Mouse (Mus musculus): ENCODE results near the gene Grip1. TPM values are rescaled to one million over a fixed set of nuclear protein-coding genes. Genes with fewer than 3 reads are reported as not detected.

The Grip1 gene
- total and polyA plus RNA-seq, 2 experiments, result under 0.01 to 0.02 TPM

DNA sequence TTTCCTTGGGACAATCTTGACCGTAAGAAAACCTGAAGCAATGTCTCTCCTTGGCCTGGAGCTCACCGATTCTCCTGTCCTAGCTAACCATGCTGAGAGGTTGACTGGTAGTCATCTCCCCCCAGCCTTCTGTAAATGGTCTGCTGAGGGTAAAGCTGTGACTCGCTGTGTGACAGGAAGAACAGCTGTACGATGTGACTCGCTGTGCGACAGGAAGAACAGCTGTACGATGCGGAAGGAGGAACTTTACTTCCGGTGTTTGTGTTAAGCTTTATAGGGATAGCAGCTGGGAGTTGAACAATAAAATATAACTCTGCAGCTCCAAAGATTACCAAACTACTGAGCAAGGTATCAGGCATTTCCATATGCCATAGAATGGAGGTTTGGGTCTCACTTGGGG, 119.5 kb downstream of the Grip1 start:
- H3K79me2 ChIP-seq (ENCODE audit: control insufficient read depth, insufficient read depth, low read length), result no peaks in the 10 kb centered on the region
- H3K36me3 ChIP-seq (ENCODE audit: control insufficient read depth, insufficient read depth, low read length), result no peaks in the 10 kb centered on the region
- no peak overlapping the region for H3K27ac ChIP-seq (replicated peaks; ENCODE audit: insufficient read depth, low read depth, low read length)
- H3K4me3 ChIP-seq (ENCODE audit: insufficient read depth, low read depth, low read length), result no peak overlapping the region
- no peaks in the 10 kb centered on the region for H3K4me1 ChIP-seq (ENCODE audit: control insufficient read depth, insufficient read depth, low read length)
- TF ChIP-seq CTCF (IDR thresholded peaks at IDR 0.05; ENCODE audit: low read depth, low read length) (no peak), POLR2A (IDR thresholded peaks at IDR 0.05; ENCODE audit: extremely low read depth, insufficient read depth, low read length) (no peak)
- H3K27me3 ChIP-seq (ENCODE audit: control insufficient read depth, insufficient read depth, low read length), result no peaks in the 10 kb centered on the region
- no peak overlapping the region for H3K9ac ChIP-seq (ENCODE audit: low read depth, low read length)
- DNase-seq (ENCODE audit: extremely low read depth, low read depth, low spot score), result no peak
- 81% methylated on average over 9 of the region's 9 CpGs for WGBS

- no peaks in the 10 kb centered on the region for H3K27me3 ChIP-seq (ENCODE audit: control insufficient read depth, insufficient read depth, low read length)
- 88% methylated on average over 1 of the region's 1 CpGs for WGBS
- TF ChIP-seq POLR2A (IDR thresholded peaks at IDR 0.05; ENCODE audit: extremely low read depth, insufficient read depth, low read length), result no peak
- no peak for TF ChIP-seq CTCF (IDR thresholded peaks at IDR 0.05; ENCODE audit: low read depth, low read length)
Observed at GRCm38 (mm10) chr10:119575780-119576179, 122.2 kb downstream of the Grip1 start.

GRCm38 (mm10) chr10:119580024-119580423, 126.4 kb downstream of the Grip1 start:
- no peaks in the 10 kb centered on the region for H3K27me3 ChIP-seq (ENCODE audit: control insufficient read depth, insufficient read depth, low read length)
- no peak overlapping the region for H3K9ac ChIP-seq (ENCODE audit: low read depth, low read length)
- no peaks in the 10 kb centered on the region for H3K36me3 ChIP-seq (ENCODE audit: control insufficient read depth, insufficient read depth, low read length)
- H3K4me1 ChIP-seq (ENCODE audit: control insufficient read depth, insufficient read depth, low read length), result no peaks in the 10 kb centered on the region
- 80% methylated on average over 4 of the region's 4 CpGs for WGBS
- no peak for DNase-seq (ENCODE audit: extremely low read depth, low read depth, low spot score)
- no peak overlapping the region for H3K27ac ChIP-seq (replicated peaks; ENCODE audit: insufficient read depth, low read depth, low read length)
- TF ChIP-seq POLR2A (IDR thresholded peaks at IDR 0.05; ENCODE audit: extremely low read depth, insufficient read depth, low read length), result no peak
- no peak for TF ChIP-seq CTCF (IDR thresholded peaks at IDR 0.05; ENCODE audit: low read depth, low read length)
- H3K4me3 ChIP-seq (ENCODE audit: insufficient read depth, low read depth, low read length), result no peak overlapping the region
- no peaks in the 10 kb centered on the region for H3K79me2 ChIP-seq (ENCODE audit: control insufficient read depth, insufficient read depth, low read length)

More at GRCm38 (mm10) chr10:119575780-119576179, 122.2 kb downstream of the Grip1 start:
- no peaks in the 10 kb centered on the region for H3K4me1 ChIP-seq (ENCODE audit: control insufficient read depth, insufficient read depth, low read length)
- H3K79me2 ChIP-seq (ENCODE audit: control insufficient read depth, insufficient read depth, low read length), result no peaks in the 10 kb centered on the region
- no peaks in the 10 kb centered on the region for H3K36me3 ChIP-seq (ENCODE audit: control insufficient read depth, insufficient read depth, low read length)
- no peak for DNase-seq (ENCODE audit: extremely low read depth, low read depth, low spot score)
- no peak overlapping the region for H3K9ac ChIP-seq (ENCODE audit: low read depth, low read length)
- H3K4me3 ChIP-seq (ENCODE audit: insufficient read depth, low read depth, low read length), result no peak overlapping the region
- no peak overlapping the region for H3K27ac ChIP-seq (replicated peaks; ENCODE audit: insufficient read depth, low read depth, low read length)

DNA sequence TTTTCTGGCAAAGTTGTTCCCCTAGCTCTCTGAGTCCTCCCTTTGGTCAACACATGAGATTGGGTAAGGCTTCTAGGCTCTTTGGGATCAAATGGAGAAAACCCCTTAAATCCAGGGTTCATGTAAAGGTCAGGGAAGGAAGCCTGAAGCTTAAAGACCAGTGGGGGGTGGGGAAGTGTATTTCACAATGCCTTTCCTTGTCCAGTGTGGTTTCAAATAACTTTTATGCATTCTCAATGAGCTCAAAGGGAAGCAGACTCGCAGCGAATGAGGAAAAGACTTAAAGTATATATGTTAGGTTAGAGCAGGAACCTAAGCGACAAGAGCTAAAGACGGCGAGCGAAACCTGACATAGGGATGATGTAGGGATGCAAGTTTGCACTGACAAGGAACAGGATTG, 131.0 kb downstream of the Grip1 start:
- 93% methylated on average over 6 of the region's 6 CpGs for WGBS
- H3K27me3 ChIP-seq (ENCODE audit: control insufficient read depth, insufficient read depth, low read length), result no peaks in the 10 kb centered on the region
- no peaks in the 10 kb centered on the region for H3K4me1 ChIP-seq (ENCODE audit: control insufficient read depth, insufficient read depth, low read length)
- no peak for DNase-seq (ENCODE audit: extremely low read depth, low read depth, low spot score)
- no peak overlapping the region for H3K27ac ChIP-seq (replicated peaks; ENCODE audit: insufficient read depth, low read depth, low read length)
- H3K36me3 ChIP-seq (ENCODE audit: control insufficient read depth, insufficient read depth, low read length), result no peaks in the 10 kb centered on the region
- no peak overlapping the region for H3K9ac ChIP-seq (ENCODE audit: low read depth, low read length)
- no peak overlapping the region for H3K4me3 ChIP-seq (ENCODE audit: insufficient read depth, low read depth, low read length)
- H3K79me2 ChIP-seq (ENCODE audit: control insufficient read depth, insufficient read depth, low read length), result no peaks in the 10 kb centered on the region
- TF ChIP-seq CTCF (IDR thresholded peaks at IDR 0.05; ENCODE audit: low read depth, low read length) (no peak), POLR2A (IDR thresholded peaks at IDR 0.05; ENCODE audit: extremely low read depth, insufficient read depth, low read length) (no peak)

GRCm38 (mm10) chr10:119586976-119587375, 133.3 kb downstream of the Grip1 start:
- no peak for DNase-seq (ENCODE audit: extremely low read depth, low read depth, low spot score)
- TF ChIP-seq POLR2A (IDR thresholded peaks at IDR 0.05; ENCODE audit: extremely low read depth, insufficient read depth, low read length) (no peak), CTCF (IDR thresholded peaks at IDR 0.05; ENCODE audit: low read depth, low read length) (no peak)
- Histone ChIP-seq H3K4me1 (ENCODE audit: control insufficient read depth, insufficient read depth, low read length) (no peaks in the 10 kb centered on the region), H3K27ac (replicated peaks; ENCODE audit: insufficient read depth, low read depth, low read length) (no peak overlapping the region), H3K4me3 (ENCODE audit: insufficient read depth, low read depth, low read length) (no peak overlapping the region), H3K36me3 (ENCODE audit: control insufficient read depth, insufficient read depth, low read length) (no peaks in the 10 kb centered on the region), H3K9ac (ENCODE audit: low read depth, low read length) (no peak overlapping the region), H3K79me2 (ENCODE audit: control insufficient read depth, insufficient read depth, low read length) (no peaks in the 10 kb centered on the region), H3K27me3 (ENCODE audit: control insufficient read depth, insufficient read depth, low read length) (no peaks in the 10 kb centered on the region)
- 89% methylated on average over 3 of the region's 3 CpGs for WGBS

- DNase-seq (ENCODE audit: extremely low read depth, low read depth, low spot score), result no peak
- TF ChIP-seq POLR2A (IDR thresholded peaks at IDR 0.05; ENCODE audit: extremely low read depth, insufficient read depth, low read length) (no peak), CTCF (IDR thresholded peaks at IDR 0.05; ENCODE audit: low read depth, low read length) (no peak)
- Histone ChIP-seq H3K79me2 (ENCODE audit: control insufficient read depth, insufficient read depth, low read length) (no peaks in the 10 kb centered on the region), H3K27ac (replicated peaks; ENCODE audit: insufficient read depth, low read depth, low read length) (no peak overlapping the region), H3K4me3 (ENCODE audit: insufficient read depth, low read depth, low read length) (no peak overlapping the region), H3K4me1 (ENCODE audit: control insufficient read depth, insufficient read depth, low read length) (no peaks in the 10 kb centered on the region), H3K27me3 (ENCODE audit: control insufficient read depth, insufficient read depth, low read length) (no peaks in the 10 kb centered on the region), H3K36me3 (ENCODE audit: control insufficient read depth, insufficient read depth, low read length) (no peaks in the 10 kb centered on the region), H3K9ac (ENCODE audit: low read depth, low read length) (no peak overlapping the region)
- WGBS, result 92% methylated on average over 5 of the region's 5 CpGs
Observed at GRCm38 (mm10) chr10:119596822-119597221, 143.2 kb downstream of the Grip1 start.

Measured in liver, adult 2 months (tissue).